Mouse (Mus musculus): ENCODE results near the gene Ticrr. TPM values are rescaled to one million over a fixed set of nuclear protein-coding genes. Genes with fewer than 3 reads are reported as not detected.

Gene Ticrr
- polyA plus RNA-seq, 1 experiment = 1.9 TPM

- no peak overlapping the region for H3K27ac ChIP-seq (ENCODE audit: control insufficient read depth, insufficient read depth, low read depth, low read length)
- no peaks in the 10 kb centered on the region for H3K4me1 ChIP-seq (ENCODE audit: control insufficient read depth, insufficient read depth, low read length)
- no peaks in the 10 kb centered on the region for H3K27me3 ChIP-seq (ENCODE audit: control insufficient read depth, insufficient read depth, low read length)
- no peak for TF ChIP-seq CTCF (IDR thresholded peaks at IDR 0.05; ENCODE audit: control insufficient read depth, insufficient read depth, insufficient replicate concordance, low read depth, low read length)
- TF ChIP-seq POLR2A (IDR thresholded peaks at IDR 0.05; ENCODE audit: control insufficient read depth, low read depth, low read length) = no peak
- H3K4me3 ChIP-seq (ENCODE audit: control insufficient read depth, low read depth, low read length) = no peak overlapping the region
- H3K36me3 ChIP-seq (ENCODE audit: control insufficient read depth, insufficient read depth, low read length) = peaks cover 1% of the 10 kb centered on the region; the same call in 1 of the 2 replicates
Measured at GRCm38 (mm10) chr7:79680231-79680630, 20.2 kb downstream of the Ticrr start.

DNA sequence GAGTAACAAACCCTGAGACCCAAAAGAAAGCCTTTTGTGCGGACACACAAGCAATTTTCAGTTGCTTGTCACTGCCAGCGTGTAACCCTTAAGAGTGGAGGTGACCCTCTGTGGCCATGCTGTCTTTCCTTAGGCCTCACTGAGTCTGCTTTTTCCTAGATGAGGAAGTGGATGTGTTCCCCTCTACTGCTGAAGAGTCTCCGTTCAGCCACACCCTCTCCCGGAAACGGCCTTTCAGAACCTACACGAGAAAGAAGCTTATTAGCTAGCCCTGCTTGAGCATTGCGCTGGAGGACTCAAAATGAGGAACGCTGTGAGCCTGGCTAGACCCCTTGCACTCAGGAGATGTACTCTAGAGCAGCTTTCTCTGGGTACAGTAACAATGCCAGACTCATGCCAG lies 36.5 kb downstream of the Ticrr start:
- Histone ChIP-seq H3K27me3 (ENCODE audit: control insufficient read depth, insufficient read depth, low read length) (no peaks in the 10 kb centered on the region), H3K4me3 (ENCODE audit: control insufficient read depth, low read depth, low read length) (no peak overlapping the region), H3K27ac (ENCODE audit: control insufficient read depth, insufficient read depth, low read depth, low read length) (no peak overlapping the region), H3K4me1 (ENCODE audit: control insufficient read depth, insufficient read depth, low read length) (no peaks in the 10 kb centered on the region), H3K36me3 (ENCODE audit: control insufficient read depth, insufficient read depth, low read length) (no peaks in the 10 kb centered on the region)
- TF ChIP-seq POLR2A (IDR thresholded peaks at IDR 0.05; ENCODE audit: control insufficient read depth, low read depth, low read length) = no peak
- no peak for TF ChIP-seq CTCF (IDR thresholded peaks at IDR 0.05; ENCODE audit: control insufficient read depth, insufficient read depth, insufficient replicate concordance, low read depth, low read length)

DNA sequence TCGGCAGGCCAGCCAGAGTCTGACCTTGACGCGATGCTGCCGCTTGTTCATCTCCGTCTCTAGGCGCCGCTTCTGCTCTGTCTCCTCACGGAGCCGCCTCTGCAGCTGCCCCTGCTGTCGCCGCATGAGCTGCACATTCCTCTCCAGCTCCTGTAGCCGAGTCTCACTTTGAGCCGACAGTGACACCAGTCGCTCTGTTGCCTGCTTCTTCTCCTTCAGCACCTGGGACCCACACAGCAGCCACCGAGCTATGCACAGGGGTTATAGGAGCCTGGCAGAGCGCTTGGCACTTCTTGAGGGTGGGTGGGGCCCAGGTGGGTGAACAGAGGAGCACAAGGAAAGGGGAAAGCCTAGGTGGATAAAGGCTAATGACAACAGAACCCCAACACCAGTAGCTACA lies 42.8 kb downstream of the Ticrr start:
- Histone ChIP-seq H3K27me3 (ENCODE audit: control insufficient read depth, insufficient read depth, low read length) (no peaks in the 10 kb centered on the region), H3K27ac (ENCODE audit: control insufficient read depth, insufficient read depth, low read depth, low read length) (no peak overlapping the region), H3K4me3 (ENCODE audit: control insufficient read depth, low read depth, low read length) (no peak overlapping the region), H3K4me1 (ENCODE audit: control insufficient read depth, insufficient read depth, low read length) (no peaks in the 10 kb centered on the region), H3K36me3 (ENCODE audit: control insufficient read depth, insufficient read depth, low read length) (no peaks in the 10 kb centered on the region)
- TF ChIP-seq POLR2A (IDR thresholded peaks at IDR 0.05; ENCODE audit: control insufficient read depth, low read depth, low read length) = no peak
- no peak for TF ChIP-seq CTCF (IDR thresholded peaks at IDR 0.05; ENCODE audit: control insufficient read depth, insufficient read depth, insufficient replicate concordance, low read depth, low read length)

- no peak overlapping the region for H3K4me3 ChIP-seq (ENCODE audit: control insufficient read depth, low read depth, low read length)
- TF ChIP-seq POLR2A (IDR thresholded peaks at IDR 0.05; ENCODE audit: control insufficient read depth, low read depth, low read length) (no peak), CTCF (IDR thresholded peaks at IDR 0.05; ENCODE audit: control insufficient read depth, insufficient read depth, insufficient replicate concordance, low read depth, low read length) (no peak)
- H3K4me1 ChIP-seq (ENCODE audit: control insufficient read depth, insufficient read depth, low read length) = peaks cover 3% of the 10 kb centered on the region
- no peaks in the 10 kb centered on the region for H3K27me3 ChIP-seq (ENCODE audit: control insufficient read depth, insufficient read depth, low read length)
- no peaks in the 10 kb centered on the region for H3K36me3 ChIP-seq (ENCODE audit: control insufficient read depth, insufficient read depth, low read length)
- no peak overlapping the region for H3K27ac ChIP-seq (ENCODE audit: control insufficient read depth, insufficient read depth, low read depth, low read length)
Measured at GRCm38 (mm10) chr7:79705210-79705609, 45.2 kb downstream of the Ticrr start.

- no peaks in the 10 kb centered on the region for H3K27me3 ChIP-seq (ENCODE audit: control insufficient read depth, insufficient read depth, low read length)
- H3K4me1 ChIP-seq (ENCODE audit: control insufficient read depth, insufficient read depth, low read length) = peaks cover 22% of the 10 kb centered on the region
- peak overlapping the region; percentile 85 for H3K4me3 ChIP-seq (ENCODE audit: control insufficient read depth, low read depth, low read length)
- TF ChIP-seq CTCF (IDR thresholded peaks at IDR 0.05; ENCODE audit: control insufficient read depth, insufficient read depth, insufficient replicate concordance, low read depth, low read length) = peak; percentile 16; the same call in 1 of the 2 replicates
- peak; percentile 62; the same call in 1 of the 2 replicates for TF ChIP-seq POLR2A (IDR thresholded peaks at IDR 0.05; ENCODE audit: control insufficient read depth, low read depth, low read length)
- peak overlapping the region; percentile 79 for H3K27ac ChIP-seq (ENCODE audit: control insufficient read depth, insufficient read depth, low read depth, low read length)
- no peaks in the 10 kb centered on the region for H3K36me3 ChIP-seq (ENCODE audit: control insufficient read depth, insufficient read depth, low read length)
Measured at GRCm38 (mm10) chr7:79710130-79710607, 50.2 kb downstream of the Ticrr start.

DNA sequence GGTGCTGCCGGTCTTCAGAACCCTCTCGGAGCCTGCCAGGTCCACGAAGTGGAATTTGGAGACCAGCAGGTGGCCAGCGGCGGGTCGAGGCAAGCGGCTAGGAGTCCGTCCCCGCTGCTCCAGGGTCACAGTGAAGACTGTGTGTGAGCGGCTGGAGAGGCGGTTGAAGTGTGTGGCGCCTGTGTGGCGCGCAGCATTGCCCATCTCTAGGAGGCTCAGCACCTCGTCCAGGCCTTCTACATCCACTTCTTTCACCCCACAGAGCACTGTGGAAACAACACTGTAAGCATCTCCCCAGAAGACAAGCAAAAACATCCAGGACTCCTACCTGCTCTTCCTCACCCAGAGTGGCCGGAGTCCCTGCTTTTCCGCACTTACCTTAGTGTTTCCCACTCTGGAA lies 50.8 kb downstream of the Ticrr start:
- Histone ChIP-seq H3K27me3 (ENCODE audit: control insufficient read depth, insufficient read depth, low read length) (no peaks in the 10 kb centered on the region), H3K4me1 (ENCODE audit: control insufficient read depth, insufficient read depth, low read length) (peaks cover 25% of the 10 kb centered on the region), H3K36me3 (ENCODE audit: control insufficient read depth, insufficient read depth, low read length) (no peaks in the 10 kb centered on the region), H3K27ac (ENCODE audit: control insufficient read depth, insufficient read depth, low read depth, low read length) (no peak overlapping the region; the same call in 1 of the 2 replicates), H3K4me3 (ENCODE audit: control insufficient read depth, low read depth, low read length) (peak overlapping the region; percentile 85)
- TF ChIP-seq POLR2A (IDR thresholded peaks at IDR 0.05; ENCODE audit: control insufficient read depth, low read depth, low read length) = no peak
- TF ChIP-seq CTCF (IDR thresholded peaks at IDR 0.05; ENCODE audit: control insufficient read depth, insufficient read depth, insufficient replicate concordance, low read depth, low read length) = no peak

DNA sequence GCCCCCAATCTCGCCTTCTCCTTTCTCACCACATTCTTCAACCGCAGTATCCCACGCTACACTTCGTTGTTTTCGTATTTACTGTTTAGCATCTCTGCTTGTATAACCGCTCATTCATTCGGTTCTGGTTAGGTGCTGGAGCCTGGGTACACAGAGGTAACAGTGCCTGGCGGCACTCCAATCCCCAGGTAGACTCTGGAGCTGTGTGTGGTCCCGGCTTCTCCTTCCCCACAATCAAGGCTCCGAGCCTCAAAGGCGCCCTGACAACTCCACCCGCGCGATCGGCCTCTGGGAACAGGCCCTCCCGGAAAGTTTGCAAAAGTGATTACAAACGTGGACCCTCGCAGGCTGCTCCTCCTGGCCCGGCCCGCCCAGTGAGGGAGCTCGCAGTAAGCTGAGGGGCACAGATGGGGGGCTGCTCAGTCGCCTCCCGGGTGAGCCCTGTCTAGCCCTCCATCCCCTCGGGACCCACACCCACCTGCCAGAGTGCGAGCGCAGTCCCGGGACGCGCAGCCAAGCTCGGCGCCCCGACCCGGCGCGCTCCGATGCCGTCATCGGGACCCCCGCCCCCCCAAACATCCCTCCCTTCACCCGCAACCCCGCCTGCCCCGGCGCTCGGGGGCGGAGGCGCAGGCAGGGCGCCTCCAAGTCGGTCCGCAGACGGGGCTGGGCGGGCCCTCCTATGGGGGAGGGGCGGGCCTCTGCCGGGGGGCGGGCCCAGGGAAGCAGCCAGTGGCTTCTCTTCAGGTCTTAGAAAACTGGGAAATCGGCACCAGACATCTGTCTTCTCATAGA lies 55.4 kb downstream of the Ticrr start, which contains the start of gene Kif7:
Gene Kif7 (minus strand): TSS at position 534 of the 795 bp plus-strand sequence.
- Histone ChIP-seq H3K27me3 (ENCODE audit: control insufficient read depth, insufficient read depth, low read length) (no peaks in the 10 kb centered on the region), H3K4me3 (ENCODE audit: control insufficient read depth, low read depth, low read length) (peak within 1 kb of the TSS; percentile 88), H3K4me1 (ENCODE audit: control insufficient read depth, insufficient read depth, low read length) (peaks cover 21% of the 10 kb centered on the region), H3K36me3 (ENCODE audit: control insufficient read depth, insufficient read depth, low read length) (no peaks in the 10 kb centered on the region), H3K27ac (ENCODE audit: control insufficient read depth, insufficient read depth, low read depth, low read length) (0 out of 2 replicates have a peak within 1 kb of the TSS, but pooled peaks have one; percentile 6)
- no peak for TF ChIP-seq POLR2A (IDR thresholded peaks at IDR 0.05; ENCODE audit: control insufficient read depth, low read depth, low read length)
- TF ChIP-seq CTCF (IDR thresholded peaks at IDR 0.05; ENCODE audit: control insufficient read depth, insufficient read depth, insufficient replicate concordance, low read depth, low read length) = no peak
